In the genomic region with DNA sequence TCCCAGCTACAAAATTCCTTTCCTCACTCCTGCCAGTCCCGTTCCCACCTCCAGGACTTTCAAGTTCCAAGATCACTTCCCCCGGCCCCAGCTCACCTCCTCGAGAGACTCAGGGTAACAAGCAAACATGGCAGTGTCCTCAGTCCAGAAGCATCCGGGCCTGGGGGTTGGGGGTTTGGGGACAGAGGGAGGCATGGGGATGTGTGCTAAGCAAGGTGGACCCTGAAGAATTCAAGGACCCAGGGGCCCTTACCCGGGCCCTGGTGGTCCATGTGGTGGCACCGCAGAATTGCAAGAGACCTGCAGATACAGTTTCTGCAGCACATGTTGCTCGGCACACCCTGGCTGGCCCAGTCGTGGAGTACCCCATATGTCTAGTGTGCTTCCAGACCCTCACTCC, we compare ENCODE assay signal across 25 mouse cellular contexts.
DNase-seq lines count a peak whose midpoint lies in the region; ATAC-seq and TF ChIP-seq lines count a peak whose summit lies in the region.
"Had no signal": no experiment of that assay in that cellular context is flagged by ENCODE, and none has a peak within 500 bp of the region (broad histone marks: within the 10 kb centered on the region; RNA-seq: fewer than 3 reads in every experiment).

No protein-coding gene starts in this region.

- no peak overlapping the region for H3K27ac ChIP-seq in embryonic facial prominence, embryonic 15.5 days (replicated peaks)
- no peak overlapping the region for H3K27ac ChIP-seq in embryonic facial prominence, embryonic 10.5 days (replicated peaks)
- no peak overlapping the region for H3K27ac ChIP-seq in limb, embryonic 15.5 days
- H3K27ac ChIP-seq in limb, embryonic 10.5 days: no peak overlapping the region
- H3K27ac ChIP-seq in testis, adult 2 months (ENCODE audit: control insufficient read depth, insufficient read depth, low read depth, low read length): no peak overlapping the region
- H3K27ac ChIP-seq: embryonic facial prominence, embryonic 13.5 days had no signal

- no peak overlapping the region for H3K4me2 ChIP-seq in embryonic facial prominence, embryonic 15.5 days (replicated peaks)
- no peak overlapping the region for H3K4me2 ChIP-seq in limb, embryonic 15.5 days
- H3K4me2 ChIP-seq: embryonic facial prominence, embryonic 13.5 days had no signal

- 90% methylated on average over 8 of the region's 8 CpGs for WGBS in embryonic facial prominence, embryonic 15.5 days
- 89% methylated on average over 8 of the region's 8 CpGs for WGBS in embryonic facial prominence, embryonic 10.5 days
- 85% methylated on average over 8 of the region's 8 CpGs for WGBS in limb, embryonic 15.5 days
- 87% methylated on average over 8 of the region's 8 CpGs for WGBS in limb, embryonic 10.5 days

- DNase-seq in embryonic facial prominence, embryonic 10.5 days (ENCODE audit: low spot score): no peak
- DNase-seq in heart, adult 11 months: peak; percentile 80
- DNase-seq in heart, adult 9 months (ENCODE audit: low spot score in 2 of 2): no peak
- DNase-seq in limb, embryonic 10.5 days (ENCODE audit: low spot score): no peak
- DNase-seq in testis, postnatal 14 days (ENCODE audit: low spot score): no peak
- DNase-seq: adrenal gland, adult 8-10 months; adrenal gland, postnatal 14 days; adrenal gland, postnatal 36 days; B cell, adult 2 months; cerebellum, adult 11-12 months; cerebellum, adult 2 months; cerebellum, adult 9-10 months; cerebellum, postnatal 10 days; cerebellum, postnatal 25 days; forebrain, postnatal 0 days had no signal

- H3K4me3 ChIP-seq in embryonic facial prominence, embryonic 15.5 days (replicated peaks): no peak overlapping the region
- no peak overlapping the region for H3K4me3 ChIP-seq in embryonic facial prominence, embryonic 10.5 days
- H3K4me3 ChIP-seq in limb, embryonic 15.5 days: no peak overlapping the region
- H3K4me3 ChIP-seq in limb, embryonic 10.5 days: no peak overlapping the region
- peak overlapping the region; percentile 65 for H3K4me3 ChIP-seq in testis, adult 2 months (ENCODE audit: control insufficient read depth, low read depth, low read length)
- H3K4me3 ChIP-seq: embryonic facial prominence, embryonic 13.5 days had no signal

- H3K36me3 ChIP-seq in embryonic facial prominence, embryonic 15.5 days: no peaks in the 10 kb centered on the region
- H3K36me3 ChIP-seq in embryonic facial prominence, embryonic 10.5 days (replicated peaks): no peaks in the 10 kb centered on the region
- H3K36me3 ChIP-seq in limb, embryonic 15.5 days: no peaks in the 10 kb centered on the region
- H3K36me3 ChIP-seq in limb, embryonic 10.5 days: no peaks in the 10 kb centered on the region
- no peaks in the 10 kb centered on the region for H3K36me3 ChIP-seq in testis, adult 2 months (ENCODE audit: control insufficient read depth, insufficient read depth, low read length)
- H3K36me3 ChIP-seq: embryonic facial prominence, embryonic 13.5 days; G1E had no signal

- no peak for TF ChIP-seq CTCF in testis, adult 2 months (IDR thresholded peaks at IDR 0.05; ENCODE audit: control insufficient read depth, insufficient read depth, insufficient replicate concordance, low read depth, low read length)

- H3K4me1 ChIP-seq in embryonic facial prominence, embryonic 15.5 days: no peaks in the 10 kb centered on the region
- H3K4me1 ChIP-seq in embryonic facial prominence, embryonic 10.5 days: no peaks in the 10 kb centered on the region
- no peaks in the 10 kb centered on the region for H3K4me1 ChIP-seq in limb, embryonic 15.5 days
- no peaks in the 10 kb centered on the region for H3K4me1 ChIP-seq in limb, embryonic 10.5 days
- peaks cover 6% of the 10 kb centered on the region for H3K4me1 ChIP-seq in testis, adult 2 months (ENCODE audit: control insufficient read depth, insufficient read depth, low read length)
- H3K4me1 ChIP-seq: embryonic facial prominence, embryonic 13.5 days had no signal

- H3K27me3 ChIP-seq in embryonic facial prominence, embryonic 15.5 days: no peaks in the 10 kb centered on the region
- H3K27me3 ChIP-seq in embryonic facial prominence, embryonic 10.5 days (replicated peaks; ENCODE audit: low read depth, poor library complexity, severe bottlenecking): no peaks in the 10 kb centered on the region
- H3K27me3 ChIP-seq in limb, embryonic 15.5 days: no peaks in the 10 kb centered on the region
- H3K27me3 ChIP-seq in limb, embryonic 10.5 days (ENCODE audit: low read depth, poor library complexity, severe bottlenecking): no peaks in the 10 kb centered on the region
- H3K27me3 ChIP-seq in testis, adult 2 months (ENCODE audit: control insufficient read depth, insufficient read depth, low read length): no peaks in the 10 kb centered on the region
- H3K27me3 ChIP-seq: CH12.LX; embryonic facial prominence, embryonic 13.5 days; Patski had no signal

- TF ChIP-seq POLR2A in testis, adult 2 months (IDR thresholded peaks at IDR 0.05; ENCODE audit: control insufficient read depth, low read depth, low read length): no peak

- peak; percentile 60; the same call in 1 of the 2 replicates for ATAC-seq in embryonic facial prominence, embryonic 15.5 days (ENCODE audit: insufficient number of reproducible peaks, low FRiP score, low TSS enrichment, low read depth)
- ATAC-seq in limb, embryonic 15.5 days (ENCODE audit: insufficient number of reproducible peaks, low FRiP score, low TSS enrichment, low read depth): 0 out of 2 replicates have a peak, but pooled peaks have one; percentile 19
- ATAC-seq: activated CD4-positive, CD25-positive, alpha-beta regulatory T cell, adult 4 months; CD4-positive, CD25-positive, alpha-beta regulatory T cell, adult 4 months; forebrain, embryonic 14.5 days; forebrain, postnatal 0 days; Patski had no signal

- no peak overlapping the region for H3K9ac ChIP-seq in embryonic facial prominence, embryonic 15.5 days
- H3K9ac ChIP-seq in limb, embryonic 15.5 days: no peak overlapping the region
- H3K9ac ChIP-seq: embryonic facial prominence, embryonic 13.5 days; forebrain, postnatal 0 days had no signal

- no peaks in the 10 kb centered on the region for H3K9me3 ChIP-seq in embryonic facial prominence, embryonic 15.5 days (replicated peaks)
- no peaks in the 10 kb centered on the region for H3K9me3 ChIP-seq in embryonic facial prominence, embryonic 10.5 days
- no peaks in the 10 kb centered on the region for H3K9me3 ChIP-seq in limb, embryonic 15.5 days
- H3K9me3 ChIP-seq in limb, embryonic 10.5 days (replicated peaks): no peaks in the 10 kb centered on the region
- H3K9me3 ChIP-seq: embryonic facial prominence, embryonic 13.5 days; G1E had no signal
